Mouse (Mus musculus): ENCODE results near the gene Exo1.

Exo1 gene

GRCm38 (mm10) chr1:175880453-175881296, at the start of gene Exo1:
Gene Exo1 (plus strand): TSS chr1:175880581.
- DNase-seq: peak; percentile 79

GRCm38 (mm10) chr1:175855515-175855914, 24.9 kb upstream of the Exo1 start:
- no peak for DNase-seq

GRCm38 (mm10) chr1:175867050-175867449, 13.3 kb upstream of the Exo1 start:
- DNase-seq: no peak

- DNase-seq: peak; percentile 14
These were observed 12.8 kb upstream of the Exo1 start for GRCm38 (mm10) chr1:175867558-175867957.

- DNase-seq: no peak
These were observed 9.7 kb upstream of the Exo1 start for GRCm38 (mm10) chr1:175870716-175871115.

- DNase-seq: no peak
These were observed 8.2 kb upstream of the Exo1 start for GRCm38 (mm10) chr1:175872028-175872816.

- DNase-seq: no peak
These were observed 3.0 kb downstream of the Exo1 start for GRCm38 (mm10) chr1:175883398-175883797.

GRCm38 (mm10) chr1:175893263-175893662, 12.9 kb downstream of the Exo1 start:
- DNase-seq: no peak

- DNase-seq: no peak
These were observed 13.3 kb downstream of the Exo1 start for GRCm38 (mm10) chr1:175893726-175894125.

GRCm38 (mm10) chr1:175911207-175911606, 30.8 kb downstream of the Exo1 start:
- DNase-seq: no peak

GRCm38 (mm10) chr1:175912038-175912437, 31.7 kb downstream of the Exo1 start:
- no peak for DNase-seq

GRCm38 (mm10) chr1:175913728-175914303, 33.4 kb downstream of the Exo1 start:
- DNase-seq: no peak

GRCm38 (mm10) chr1:175920029-175920428, 39.6 kb downstream of the Exo1 start, which contains the start of gene Gm38100:
Gene Gm38100 (plus strand): TSS chr1:175920329.
- no peak for DNase-seq

GRCm38 (mm10) chr1:175921091-175921490, 40.7 kb downstream of the Exo1 start:
- DNase-seq: no peak

- DNase-seq: peak; percentile 86
These were observed 43.7 kb downstream of the Exo1 start for GRCm38 (mm10) chr1:175923848-175924787.

GRCm38 (mm10) chr1:175931391-175931790, 51.0 kb downstream of the Exo1 start:
- DNase-seq: no peak

- DNase-seq: peak; percentile 70
These were observed 55.9 kb downstream of the Exo1 start for GRCm38 (mm10) chr1:175936282-175936737.

GRCm38 (mm10) chr1:175938731-175939130, 58.4 kb downstream of the Exo1 start:
- no peak for DNase-seq

- DNase-seq: no peak
These were observed 62.8 kb downstream of the Exo1 start for GRCm38 (mm10) chr1:175943168-175943567.

- DNase-seq: no peak
These were observed 66.4 kb downstream of the Exo1 start for GRCm38 (mm10) chr1:175946718-175947315.

GRCm38 (mm10) chr1:175950421-175950820, 70.0 kb downstream of the Exo1 start:
- no peak for DNase-seq

GRCm38 (mm10) chr1:175950851-175951250, 70.5 kb downstream of the Exo1 start:
- DNase-seq: no peak

Measured in right cerebral cortex, postnatal 14 days (tissue).